Mouse (Mus musculus) heart, postnatal 4 days (tissue): ENCODE data around the gene Serpinc1. TPM values are rescaled to one million over a fixed set of nuclear protein-coding genes. Genes with fewer than 3 reads are reported as not detected.
"Not testable (repeated sequence)": the region's sequence is repeated elsewhere in the genome, so short reads cannot be mapped to it uniquely, and the experiment has no call there.

Experiments used
- DNase-seq: peaks from one replicate; pipeline ENCODE4 v3.0.0; 2021
- total RNA-seq, 2 experiments: library from RNA; stranded (reverse); gene quantifications; 2 replicates each; pipeline ENCODE4 v1.2.3; 2021

Gene Serpinc1
- under 1 TPM; 0.65 to 0.71 TPM for total RNA-seq

DNA sequence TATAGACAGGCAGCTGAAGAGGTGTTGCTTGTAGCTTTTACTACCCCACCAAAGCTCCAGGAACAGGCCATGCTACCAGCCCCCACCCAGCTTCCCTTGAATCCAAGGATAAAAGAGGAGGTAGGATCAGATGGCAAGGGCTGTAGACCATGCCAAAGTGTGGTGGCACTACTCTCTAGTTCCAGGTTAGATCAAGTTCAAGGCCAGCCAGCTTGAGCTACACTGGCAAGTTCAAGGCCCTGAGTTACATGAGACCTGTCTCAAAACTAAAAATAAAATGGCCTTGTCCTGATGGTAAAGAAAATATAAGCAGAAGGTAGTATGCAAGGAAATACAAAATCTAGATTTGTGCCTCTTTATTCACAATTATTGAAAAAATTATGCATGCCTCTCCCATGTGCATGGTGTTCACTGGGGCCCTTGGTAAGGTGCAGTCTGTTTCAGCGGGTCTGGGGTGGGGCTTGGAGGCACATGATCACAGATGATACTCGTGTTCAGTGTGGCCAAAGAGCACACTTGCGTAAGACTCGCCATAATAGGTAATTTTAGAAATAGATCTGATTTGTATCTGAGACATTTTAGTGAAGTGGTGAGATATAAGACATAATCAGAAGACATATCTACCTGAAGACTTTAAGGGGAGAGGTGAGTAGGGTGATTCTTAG is at the start of gene Serpinc1:
Serpinc1 (plus strand) TSS at position 515 of the 665 bp plus-strand sequence.
- no peak for DNase-seq

- DNase-seq, result no peak
Observed at GRCm38 (mm10) chr1:160931320-160931719, 47.1 kb upstream of the Serpinc1 start.

- no peak for DNase-seq
Observed at GRCm38 (mm10) chr1:160933896-160934482, 44.4 kb upstream of the Serpinc1 start.

DNA sequence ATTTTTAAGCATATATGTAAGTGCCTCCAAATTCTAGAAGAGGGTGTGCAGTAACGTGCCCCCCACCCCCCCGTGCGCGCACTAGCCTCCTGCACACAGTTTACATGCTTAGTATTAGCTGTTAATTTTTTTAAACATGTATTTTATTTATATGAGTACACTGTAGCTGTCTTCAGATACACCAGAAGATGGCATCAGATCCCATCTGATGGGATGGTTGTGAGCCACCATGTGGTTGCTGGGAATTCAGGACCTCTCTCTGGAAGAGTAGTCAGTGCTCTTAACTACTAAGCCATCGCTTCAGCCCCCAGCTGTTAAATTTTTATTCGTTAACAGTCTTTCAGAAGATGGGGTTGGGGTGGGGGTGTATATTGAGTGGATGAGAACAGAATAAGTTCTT is 42.8 kb upstream of the Serpinc1 start:
- no peak for DNase-seq

- DNase-seq, result no peak
Observed at GRCm38 (mm10) chr1:160963199-160963598, 15.2 kb upstream of the Serpinc1 start.

GRCm38 (mm10) chr1:160967268-160967667 is 11.1 kb upstream of the Serpinc1 start:
- no peak for DNase-seq

DNA sequence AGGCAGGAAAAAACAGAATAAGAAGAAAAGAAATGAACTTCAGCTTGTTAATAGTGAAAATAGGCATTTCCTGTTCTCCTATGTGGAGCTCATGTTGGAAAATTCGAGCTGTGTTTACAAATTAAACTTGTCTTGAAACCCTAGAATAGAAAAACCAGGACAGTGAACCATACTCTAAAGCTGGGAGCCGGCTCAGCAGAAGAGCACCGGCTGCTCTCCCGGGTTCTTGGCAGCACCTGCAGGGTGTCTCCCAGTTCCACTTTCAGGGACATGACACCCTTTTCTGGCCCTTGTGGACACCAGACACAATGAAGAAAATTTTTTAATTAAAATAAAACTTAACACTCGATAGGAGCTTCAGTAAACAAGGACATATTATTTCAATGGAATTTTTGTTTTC is 9.7 kb upstream of the Serpinc1 start:
- DNase-seq, result no peak

- no peak for DNase-seq
Observed at GRCm38 (mm10) chr1:160980021-160980420, 1.6 kb downstream of the Serpinc1 start.

DNA sequence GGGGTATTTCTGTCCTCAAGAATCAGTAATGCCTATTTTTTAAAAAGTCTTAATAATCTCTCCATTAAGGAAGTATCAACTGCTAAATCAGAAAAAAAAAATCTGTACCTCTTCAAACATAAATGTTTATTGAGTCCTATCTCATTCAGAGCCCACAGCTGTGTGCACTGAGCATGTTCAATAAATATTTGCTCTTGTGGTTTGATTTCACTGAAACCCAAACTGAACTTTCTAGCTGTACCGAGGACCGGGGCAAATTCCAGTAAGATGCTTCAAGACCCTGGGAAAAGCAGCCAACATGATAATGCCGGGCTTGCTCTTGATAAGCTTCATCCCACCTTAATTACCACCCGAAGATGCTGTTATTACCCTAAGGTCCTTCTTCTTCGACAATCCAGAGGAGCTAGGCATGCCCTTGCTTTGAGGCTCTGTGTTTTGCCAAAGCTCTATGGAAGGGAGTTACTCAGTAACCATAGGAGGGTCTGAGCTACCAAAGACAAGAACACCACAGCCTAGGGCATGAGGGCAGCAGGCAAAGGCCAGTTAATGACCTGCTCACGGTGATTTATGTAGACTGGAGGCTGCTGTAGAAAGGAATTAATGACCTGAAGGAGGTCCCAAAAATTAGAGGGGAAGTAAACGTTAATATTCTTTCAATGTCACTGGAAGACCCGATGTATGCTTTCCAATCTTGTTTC is 2.3 kb downstream of the Serpinc1 start:
- DNase-seq, result no peak

- no peak for DNase-seq
Observed at GRCm38 (mm10) chr1:160981337-160981736, 3.0 kb downstream of the Serpinc1 start.

GRCm38 (mm10) chr1:160982887-160983286 is 4.5 kb downstream of the Serpinc1 start:
- no peak for DNase-seq

DNA sequence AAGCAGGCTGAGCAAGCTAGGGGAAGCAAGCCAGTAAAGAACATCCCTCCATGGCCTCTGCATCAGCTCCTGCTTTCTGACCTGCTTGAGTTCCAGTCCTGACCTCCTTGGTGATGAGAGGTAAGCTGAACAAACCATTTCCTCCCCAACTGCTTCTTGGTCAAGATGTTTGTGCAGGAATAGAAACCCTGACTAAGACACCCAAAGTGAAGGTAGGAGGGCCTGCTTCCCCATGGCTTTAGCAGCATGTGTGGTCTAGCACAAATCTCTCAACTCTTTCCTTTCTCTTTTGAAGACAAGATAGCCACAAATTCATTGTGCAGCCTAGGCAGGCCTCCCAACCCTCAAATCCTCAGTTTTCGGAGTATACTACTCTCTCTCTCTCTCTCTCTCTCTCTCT is 6.3 kb downstream of the Serpinc1 start:
- DNase-seq, result not testable (repeated sequence)

- no peak for DNase-seq
Observed at GRCm38 (mm10) chr1:160985477-160985876, 7.1 kb downstream of the Serpinc1 start.

DNA sequence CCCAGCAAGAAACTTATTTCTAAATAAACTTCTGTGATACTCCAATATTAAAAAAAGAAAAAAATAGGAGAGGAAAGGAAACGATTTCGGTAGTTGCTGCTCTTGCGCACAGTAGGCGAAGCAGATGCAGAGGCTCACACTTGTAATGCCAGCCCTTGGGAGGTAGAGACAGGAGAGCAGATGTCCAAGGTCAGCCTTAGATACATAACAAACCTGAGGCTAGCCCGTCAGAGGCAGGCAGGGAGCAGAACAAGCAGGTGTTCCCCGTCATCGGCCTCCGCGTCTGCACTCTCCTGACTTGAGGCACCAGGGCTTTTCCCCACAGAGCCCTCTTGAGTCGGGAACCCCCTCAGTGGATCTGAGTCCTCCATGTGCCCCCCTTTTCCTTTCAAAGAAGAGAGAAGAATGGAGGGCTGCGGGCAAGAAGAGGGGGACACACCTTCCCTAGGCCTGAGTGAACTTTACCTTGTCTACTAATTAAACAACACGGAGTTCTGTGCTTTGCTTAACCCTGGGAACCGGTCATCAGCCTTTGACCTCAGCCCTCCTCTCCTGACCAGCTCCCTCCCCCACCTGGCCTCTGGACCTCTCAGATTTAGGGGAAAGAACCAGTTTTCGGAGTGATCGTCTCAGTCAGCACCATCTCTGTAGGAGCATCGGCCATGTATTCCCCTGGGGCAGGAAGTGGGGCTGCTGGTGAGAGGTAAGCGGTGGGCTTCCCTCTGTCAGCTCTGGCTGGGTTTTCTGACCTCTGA is 8.7 kb downstream of the Serpinc1 start:
- DNase-seq, result no peak

DNA sequence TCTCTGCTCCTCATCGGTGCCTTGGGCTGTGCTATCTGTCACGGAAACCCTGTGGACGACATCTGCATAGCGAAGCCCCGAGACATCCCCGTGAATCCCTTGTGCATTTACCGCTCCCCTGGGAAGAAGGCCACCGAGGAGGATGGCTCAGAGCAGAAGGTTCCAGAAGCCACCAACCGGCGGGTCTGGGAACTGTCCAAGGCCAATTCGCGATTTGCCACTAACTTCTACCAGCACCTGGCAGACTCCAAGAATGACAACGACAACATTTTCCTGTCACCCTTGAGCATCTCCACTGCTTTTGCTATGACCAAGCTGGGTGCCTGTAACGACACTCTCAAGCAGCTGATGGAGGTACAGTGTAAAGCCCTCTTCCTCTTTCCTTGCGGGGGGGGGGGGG is 11.0 kb downstream of the Serpinc1 start:
- DNase-seq, result no peak

GRCm38 (mm10) chr1:160993851-160994250 is 15.5 kb downstream of the Serpinc1 start:
- DNase-seq, result no peak

DNA sequence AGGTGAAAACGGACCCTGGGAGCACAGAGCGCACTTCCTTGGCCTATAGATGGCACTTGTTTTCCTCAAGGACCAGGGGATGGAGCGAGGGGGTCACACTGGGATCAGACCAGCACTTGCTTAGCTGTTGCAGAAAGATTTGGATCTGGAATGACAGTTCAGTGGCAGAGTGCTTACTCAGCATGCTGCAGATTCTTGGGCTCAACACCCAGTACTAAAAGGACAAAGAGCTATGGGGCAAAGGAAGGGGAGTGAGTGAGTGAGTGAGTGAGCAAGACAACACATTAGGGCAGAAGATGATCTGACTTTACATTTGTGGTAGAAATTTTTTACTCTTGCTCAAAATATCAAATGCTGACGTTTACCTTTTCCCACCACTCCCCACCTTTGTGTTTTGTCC is 26.6 kb downstream of the Serpinc1 start:
- no peak for DNase-seq

- no peak for DNase-seq
Observed at GRCm38 (mm10) chr1:161005526-161005925, 27.1 kb downstream of the Serpinc1 start.

DNA sequence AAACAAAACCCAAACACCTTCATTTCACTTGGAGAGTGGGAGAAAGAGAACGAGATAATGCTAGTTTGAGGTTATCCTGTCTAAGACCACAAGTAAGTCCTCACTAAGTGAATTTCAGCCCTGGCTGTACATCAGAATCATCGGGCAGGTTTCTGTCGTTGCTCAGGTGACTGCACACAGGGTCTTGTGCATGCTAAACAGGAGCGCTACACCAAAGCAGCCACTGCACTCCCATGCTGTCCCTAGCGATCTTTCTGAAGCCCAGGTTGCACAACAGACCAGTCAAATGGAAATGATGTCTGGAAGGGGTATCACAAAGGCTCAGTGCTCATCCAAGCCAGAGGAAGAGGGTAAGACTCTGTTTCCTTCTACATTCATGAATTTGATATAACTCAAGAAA is 28.1 kb downstream of the Serpinc1 start:
- no peak for DNase-seq

GRCm38 (mm10) chr1:161008038-161008437 is 29.7 kb downstream of the Serpinc1 start:
- no peak for DNase-seq

DNA sequence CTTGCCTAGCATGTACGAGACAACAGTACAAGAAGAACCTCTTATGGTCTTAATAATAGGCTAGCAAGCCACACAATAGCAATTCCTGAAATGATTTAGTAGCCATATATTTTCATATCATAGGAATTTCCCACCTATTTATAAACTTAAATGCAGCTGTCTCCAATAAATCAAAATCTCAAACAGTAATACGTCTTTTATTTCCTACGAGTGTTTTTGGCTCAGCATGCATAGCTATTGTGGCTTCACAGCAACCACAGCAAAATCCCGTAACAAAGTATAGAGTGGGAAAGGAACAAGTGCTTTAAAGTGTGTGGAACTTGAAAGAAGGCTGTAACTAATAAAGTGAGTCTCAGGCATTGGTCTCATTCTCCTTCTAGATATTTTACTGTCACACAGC is 32.1 kb downstream of the Serpinc1 start:
- no peak for DNase-seq

GRCm38 (mm10) chr1:161016378-161016777 is 38.0 kb downstream of the Serpinc1 start:
- no peak for DNase-seq

DNA sequence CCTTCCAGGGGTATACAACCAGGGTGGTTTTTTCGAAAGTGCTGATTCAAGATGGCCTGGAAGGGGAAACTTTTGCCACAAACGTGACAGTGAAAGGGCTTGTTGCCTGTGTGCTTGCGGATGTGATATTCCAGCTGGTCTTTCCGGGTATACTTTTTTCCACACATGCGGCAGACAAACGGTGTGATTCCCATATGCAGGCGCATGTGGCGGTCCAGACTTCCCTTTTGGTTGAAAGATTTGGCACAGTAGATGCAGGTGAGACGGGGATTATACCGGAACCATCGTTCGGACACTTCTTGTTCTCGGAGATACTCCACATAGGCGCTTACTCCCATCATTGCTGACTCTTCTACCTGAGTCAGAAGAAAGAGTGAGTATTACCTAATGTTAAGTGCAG is 41.7 kb downstream of the Serpinc1 start:
- no peak for DNase-seq
